Mouse (Mus musculus) midbrain, embryonic 15.5 days (tissue): ENCODE results near the gene Prr23a2. TPM values are rescaled to one million over a fixed set of nuclear protein-coding genes. Genes with fewer than 3 reads are reported as not detected.

Experiments used
- ATAC-seq: fragments of 200-750 bp; cut with Nextera tagmentation; replicated peaks from 2 replicates; pipeline ENCODE4 v1.8.0; 2017; ENCODE audit warnings: moderate TSS enrichment
- H3K27ac ChIP-seq: fragments of 300-500 bp; sonication (generic); 2 replicates; pipeline ENCODE4 v1.5.1; 2015; ENCODE audit warnings: mild to moderate bottlenecking, inconsistent platforms
- H3K27me3 ChIP-seq: fragments of 300-500 bp; sonication (generic); replicated peaks from 2 replicates; pipeline ENCODE4 v1.6.1; 2015; ENCODE audit warnings: inconsistent platforms
- H3K36me3 ChIP-seq: fragments of 300-500 bp; sonication (generic); replicated peaks from 2 replicates; pipeline ENCODE4 v1.6.1; 2015; ENCODE audit warnings: inconsistent platforms
- H3K4me1 ChIP-seq: fragments of 300-500 bp; sonication (generic); 2 replicates; pipeline ENCODE4 v1.6.1; 2015; ENCODE audit warnings: inconsistent platforms
- H3K4me2 ChIP-seq: fragments of 300-500 bp; sonication (generic); 2 replicates; pipeline ENCODE4 v1.6.1; 2015; ENCODE audit warnings: inconsistent platforms, mild to moderate bottlenecking, moderate library complexity
- H3K4me3 ChIP-seq: fragments of 300-500 bp; sonication (generic); 2 replicates; pipeline ENCODE4 v1.5.1; 2015; ENCODE audit warnings: mild to moderate bottlenecking, inconsistent platforms
- H3K9ac ChIP-seq: fragments of 300-500 bp; sonication (generic); 2 replicates; pipeline ENCODE4 v1.6.1; 2015; ENCODE audit warnings: mild to moderate bottlenecking, inconsistent platforms
- H3K9me3 ChIP-seq: fragments of 300-500 bp; sonication (generic); 2 replicates; pipeline ENCODE4 v1.6.1; 2016; ENCODE audit warnings: inconsistent platforms
- WGBS: fragments of 180-500 bp; shearing (Covaris S2); methylation state at CpG from one replicate; pipeline ENCODE4 v1.1.7; 2015; ENCODE audit warnings: mixed read lengths; 5-methylcytosine and 5-hydroxymethylcytosine counted together
- polyA plus RNA-seq: library from polyadenylated mRNA; unstranded; fragments of >200 nt; fragmentation: Nextera tagmentation; extraction: Ambion mirVana; gene quantifications from 2 replicates; pipeline ENCODE4 v1.2.1, GENCODE M21; 2015

The Prr23a2 gene
- polyA plus RNA-seq, 1 experiment from 2014 or later, result not detected

GRCm38 (mm10) chr9:98863463-98863862 lies 7.2 kb downstream of the Prr23a2 start:
- Histone ChIP-seq H3K9me3 (no peaks in the 10 kb centered on the region), H3K4me2 (no peak overlapping the region), H3K4me1 (no peaks in the 10 kb centered on the region), H3K36me3 (no peaks in the 10 kb centered on the region), H3K27me3 (no peaks in the 10 kb centered on the region), H3K27ac (no peak overlapping the region), H3K4me3 (no peak overlapping the region), H3K9ac (no peak overlapping the region)
- no peak for ATAC-seq
- WGBS, result 69% methylated on average over 3 of the region's 3 CpGs

- Histone ChIP-seq H3K27ac (no peak within 1 kb of the TSS), H3K4me3 (no peak within 1 kb of the TSS), H3K27me3 (no peaks in the 10 kb centered on the region), H3K4me1 (no peaks in the 10 kb centered on the region), H3K9ac (no peak within 1 kb of the TSS), H3K9me3 (no peaks in the 10 kb centered on the region), H3K4me2 (no peak within 1 kb of the TSS), H3K36me3 (no peaks in the 10 kb centered on the region)
- 59% methylated on average over 22 of the region's 22 CpGs for WGBS
- no peak for ATAC-seq
Measured at GRCm38 (mm10) chr9:98864571-98864970, 8.3 kb downstream of the Prr23a2 start, which contains the start of gene Prr23a3. TSS of gene Prr23a3 (plus strand) at chr9:98864767.

GRCm38 (mm10) chr9:98901486-98901885 lies 45.2 kb downstream of the Prr23a2 start:
- Histone ChIP-seq H3K36me3 (no peaks in the 10 kb centered on the region), H3K9ac (no peak overlapping the region), H3K27me3 (no peaks in the 10 kb centered on the region), H3K4me1 (no peaks in the 10 kb centered on the region), H3K4me2 (no peak overlapping the region), H3K4me3 (no peak overlapping the region), H3K9me3 (no peaks in the 10 kb centered on the region), H3K27ac (no peak overlapping the region)
- 85% methylated on average over 1 of the region's 1 CpGs for WGBS
- ATAC-seq, result no peak

- 97% methylated on average over 2 of the region's 2 CpGs for WGBS
- Histone ChIP-seq H3K9ac (no peak within 1 kb of the TSS), H3K4me1 (no peaks in the 10 kb centered on the region), H3K27ac (no peak within 1 kb of the TSS), H3K36me3 (no peaks in the 10 kb centered on the region), H3K4me2 (no peak within 1 kb of the TSS), H3K27me3 (no peaks in the 10 kb centered on the region), H3K4me3 (no peak within 1 kb of the TSS), H3K9me3 (no peaks in the 10 kb centered on the region)
- ATAC-seq, result no peak
Measured at GRCm38 (mm10) chr9:98902819-98903218, 46.5 kb downstream of the Prr23a2 start, which contains the start of gene 7420426K07Rik. TSS of gene 7420426K07Rik (plus strand) at chr9:98903119.

Other genes starting within 250 kb of the Prr23a2 start
- gene Prr23a1, start 14.0 kb upstream of the Prr23a2 start, polyA plus RNA-seq, result 0.33 TPM in 1 of 2 replicates, not detected in the other
- gene Prr23a3, start 8.3 kb downstream of the Prr23a2 start, polyA plus RNA-seq, result 0.15 TPM in 1 of 2 replicates, not detected in the other
- gene 7420426K07Rik, start 46.6 kb downstream of the Prr23a2 start, polyA plus RNA-seq, result not detected in 2 replicates
- 0.61 and 0.75 TPM in 2 replicates for gene Foxl2, start 98.8 kb downstream of the Prr23a2 start, polyA plus RNA-seq
- gene Faim, start 129.9 kb downstream of the Prr23a2 start, polyA plus RNA-seq, result 110 and 115 TPM in 2 replicates
- 0.11 and 0.18 TPM in 2 replicates for gene Gm1123, start 179.2 kb downstream of the Prr23a2 start, polyA plus RNA-seq